Mouse (Mus musculus): Measurements from ENCODE around the gene Ccnjl. TPM values are rescaled to one million over a fixed set of nuclear protein-coding genes. Genes with fewer than 3 reads are reported as not detected.

The Ccnjl gene
- total and polyA plus RNA-seq, 3 experiments: not detected

Other genes starting within 250 kb of the Ccnjl start
- 73.6 and 94.4 TPM in 2 replicates for gene Pttg1, start 102.5 kb upstream of the Ccnjl start, total RNA-seq (2012; rRNA removed)
- gene Pttg1, start 102.5 kb upstream of the Ccnjl start, polyA plus RNA-seq (2012; ENCODE audit: insufficient read depth in 1 of 2, insufficient read length in 2 of 2, low read depth in 1 of 2, low replicate concordance in 2 of 2, missing spikeins in 1 of 2): 100 to 1,000 TPM in 1 of 2 experiments, not detected in 1; 140 TPM
- 40.5 and 46.0 TPM in 2 replicates for gene Slu7, start 95.0 kb upstream of the Ccnjl start, total RNA-seq (2012; rRNA removed)
- 100 to 1,000 TPM in 1 of 2 experiments, 10 to 100 TPM in 1; 41.6 to 149 TPM for gene Slu7, start 95.0 kb upstream of the Ccnjl start, polyA plus RNA-seq (2012; ENCODE audit: insufficient read depth in 1 of 2, insufficient read length in 2 of 2, low read depth in 1 of 2, low replicate concordance in 2 of 2, missing spikeins in 1 of 2)
- gene C1qtnf2, start 54.5 kb upstream of the Ccnjl start, total RNA-seq (2012; rRNA removed): not detected in 2 replicates
- gene C1qtnf2, start 54.5 kb upstream of the Ccnjl start, polyA plus RNA-seq (2012; ENCODE audit: insufficient read depth in 1 of 2, insufficient read length in 2 of 2, low read depth in 1 of 2, low replicate concordance in 2 of 2, missing spikeins in 1 of 2): not detected
- gene 4933415A04Rik, start 58.3 kb downstream of the Ccnjl start, total RNA-seq (2012; rRNA removed): not detected in 2 replicates
- gene 4933415A04Rik, start 58.3 kb downstream of the Ccnjl start, polyA plus RNA-seq (2012; ENCODE audit: insufficient read depth in 1 of 2, insufficient read length in 2 of 2, low read depth in 1 of 2, low replicate concordance in 2 of 2, missing spikeins in 1 of 2): not detected
- not detected in 2 replicates for gene Fabp6, start 72.8 kb downstream of the Ccnjl start, total RNA-seq (2012; rRNA removed)
- not detected for gene Fabp6, start 72.8 kb downstream of the Ccnjl start, polyA plus RNA-seq (2012; ENCODE audit: insufficient read depth in 1 of 2, insufficient read length in 2 of 2, low read depth in 1 of 2, low replicate concordance in 2 of 2, missing spikeins in 1 of 2)
- 19.6 and 20.6 TPM in 2 replicates for gene Pwwp2a, start 153.2 kb downstream of the Ccnjl start, total RNA-seq (2012; rRNA removed)
- gene Pwwp2a, start 153.2 kb downstream of the Ccnjl start, polyA plus RNA-seq (2012; ENCODE audit: insufficient read depth in 1 of 2, insufficient read length in 2 of 2, low read depth in 1 of 2, low replicate concordance in 2 of 2, missing spikeins in 1 of 2): 10 to 100 TPM in 1 of 2 experiments, not detected in 1; 32.0 TPM
- 111 and 117 TPM in 2 replicates for gene Ttc1, start 219.2 kb downstream of the Ccnjl start, total RNA-seq (2012; rRNA removed)
- 10 to 100 TPM in 1 of 2 experiments, not detected in 1; 68.6 TPM for gene Ttc1, start 219.2 kb downstream of the Ccnjl start, polyA plus RNA-seq (2012; ENCODE audit: insufficient read depth in 1 of 2, insufficient read length in 2 of 2, low read depth in 1 of 2, low replicate concordance in 2 of 2, missing spikeins in 1 of 2)